Mouse (Mus musculus) forebrain, embryonic 11.5 days (tissue): ENCODE measurements around the gene Trak1. TPM values are rescaled to one million over a fixed set of nuclear protein-coding genes. Genes with fewer than 3 reads are reported as not detected.

ENCODE experiments used
- ATAC-seq: fragments of 200-750 bp; cut with Nextera tagmentation; replicated peaks from 2 replicates; pipeline ENCODE4 v1.8.0; 2017; ENCODE audit warnings: moderate TSS enrichment; ENCODE audit not compliant: low FRiP score
- DNase-seq: peaks from one replicate; pipeline ENCODE4 v3.0.0-alpha.2; 2017; ENCODE audit warnings: low spot score
- H3K27ac ChIP-seq: fragments of 300-500 bp; sonication (generic); 2 replicates; pipeline ENCODE4 v1.5.1; 2014; ENCODE audit warnings: low read depth, low read length
- H3K27me3 ChIP-seq: fragments of 300-500 bp; sonication (generic); 2 replicates; pipeline ENCODE4 v1.6.1; 2014; ENCODE audit warnings: mild to moderate bottlenecking, low read length, mixed read lengths; ENCODE audit not compliant: control insufficient read depth, insufficient read depth
- H3K36me3 ChIP-seq: fragments of 300-500 bp; sonication (generic); 2 replicates; pipeline ENCODE4 v1.6.1; 2014; ENCODE audit warnings: mild to moderate bottlenecking, low read length, moderate library complexity, mixed read lengths; ENCODE audit not compliant: control insufficient read depth, insufficient read depth
- H3K4me1 ChIP-seq: fragments of 300-500 bp; sonication (generic); replicated peaks from 2 replicates; pipeline ENCODE4 v1.6.1; 2014; ENCODE audit warnings: low read length, mixed read lengths; ENCODE audit not compliant: control insufficient read depth, insufficient read depth
- H3K4me2 ChIP-seq: fragments of 300-500 bp; sonication (generic); 2 replicates; pipeline ENCODE4 v1.6.1; 2014; ENCODE audit warnings: low read depth, mild to moderate bottlenecking, low read length, moderate library complexity, mixed read lengths; ENCODE audit not compliant: severe bottlenecking
- H3K4me3 ChIP-seq: fragments of 300-500 bp; sonication (generic); 2 replicates; pipeline ENCODE4 v1.5.1; 2014; ENCODE audit warnings: low read depth, low read length
- H3K9ac ChIP-seq: fragments of 300-500 bp; sonication (generic); 2 replicates; pipeline ENCODE4 v1.6.1; 2014; ENCODE audit warnings: low read length
- H3K9me3 ChIP-seq: fragments of 300-500 bp; sonication (generic); 2 replicates; pipeline ENCODE4 v1.6.1; 2016; ENCODE audit warnings: low read length, mixed read lengths; ENCODE audit not compliant: control insufficient read depth
- WGBS: fragments of 180-500 bp; shearing (Covaris S2); extraction: QIAGEN DNeasy Blood & Tissue Kit; methylation state at CpG from one replicate; pipeline ENCODE4 v1.1.7; 2014; 5-methylcytosine and 5-hydroxymethylcytosine counted together
- polyA plus RNA-seq: library from polyadenylated mRNA; unstranded; fragments of >200 nt; fragmentation: Nextera tagmentation; extraction: Ambion mirVana; gene quantifications from 2 replicates; pipeline ENCODE4 v1.2.1, GENCODE M21; 2014

The Trak1 gene
- polyA plus RNA-seq, 1 experiment from 2014 or later, result 33.5 TPM

GRCm38 (mm10) chr9:121271149-121271548 lies 26.2 kb upstream of the Trak1 start:
- ATAC-seq, result no peak
- H3K9me3 ChIP-seq, result no peaks in the 10 kb centered on the region
- H3K4me2 ChIP-seq, result no peak overlapping the region
- H3K27me3 ChIP-seq, result no peaks in the 10 kb centered on the region
- WGBS, result 93% methylated on average over 1 of the region's 1 CpGs
- no peaks in the 10 kb centered on the region for H3K36me3 ChIP-seq
- H3K9ac ChIP-seq, result no peak overlapping the region
- H3K4me3 ChIP-seq, result no peak overlapping the region
- H3K27ac ChIP-seq, result no peak overlapping the region
- H3K4me1 ChIP-seq, result no peaks in the 10 kb centered on the region
- no peak for DNase-seq

DNA sequence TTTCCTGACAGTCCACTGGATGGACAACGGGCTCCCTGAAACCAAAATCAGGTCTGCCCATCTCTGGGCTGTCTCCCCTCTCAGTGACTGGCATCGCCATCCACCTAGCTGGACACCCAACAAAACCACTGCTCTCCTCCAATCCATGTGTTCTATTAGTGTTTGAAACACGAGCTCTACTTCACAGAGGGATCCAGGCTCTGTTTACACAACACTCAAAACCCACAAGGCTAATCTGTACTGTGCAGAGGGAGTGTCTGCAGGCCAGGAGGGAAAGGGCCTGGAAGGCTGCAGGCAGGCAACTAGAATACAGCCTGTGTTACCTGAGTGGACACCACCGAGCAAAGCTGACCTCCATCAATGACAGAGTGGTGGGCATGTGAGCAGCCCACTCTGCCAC lies 25.7 kb upstream of the Trak1 start:
- no peaks in the 10 kb centered on the region for H3K9me3 ChIP-seq
- 72% methylated on average over 4 of the region's 4 CpGs for WGBS

DNA sequence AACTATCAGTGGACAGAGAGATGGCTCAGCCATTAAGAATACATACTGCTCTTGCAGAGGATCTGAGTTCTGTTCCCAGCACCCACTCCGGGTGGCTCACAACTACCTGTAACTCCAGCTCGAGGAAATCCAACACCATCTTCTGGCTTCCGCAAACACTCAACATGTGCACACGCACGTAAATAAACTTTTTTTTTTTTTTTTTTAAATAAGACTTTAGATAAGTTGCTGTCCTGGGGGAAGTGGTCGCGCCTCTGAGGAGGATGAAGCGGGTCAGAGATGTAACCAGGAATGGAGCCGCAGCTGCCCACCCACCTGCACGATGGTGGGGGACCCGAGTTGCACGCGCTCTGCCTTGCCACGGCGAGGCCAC lies 20.6 kb upstream of the Trak1 start:
- Histone ChIP-seq H3K27me3 (no peaks in the 10 kb centered on the region), H3K4me1 (peaks cover 2% of the 10 kb centered on the region; the same call in 1 of the 2 replicates), H3K4me2 (peak overlapping the region; percentile 84), H3K9ac (peak overlapping the region; percentile 70), H3K4me3 (peak overlapping the region; percentile 70), H3K9me3 (no peaks in the 10 kb centered on the region), H3K36me3 (no peaks in the 10 kb centered on the region), H3K27ac (no peak overlapping the region)
- no peak for ATAC-seq
- WGBS, result 15% methylated on average over 15 of the region's 15 CpGs
- no peak for DNase-seq

More for the DNA sequence above, 25.7 kb upstream of the Trak1 start:
- Histone ChIP-seq H3K27ac (no peak overlapping the region), H3K4me2 (no peak overlapping the region), H3K4me3 (no peak overlapping the region), H3K36me3 (no peaks in the 10 kb centered on the region), H3K4me1 (no peaks in the 10 kb centered on the region; the same call in 1 of the 2 replicates), H3K27me3 (no peaks in the 10 kb centered on the region), H3K9ac (no peak overlapping the region)
- no peak for ATAC-seq
- DNase-seq, result no peak

- Histone ChIP-seq H3K27ac (peak within 1 kb of the TSS; percentile 86), H3K9me3 (no peaks in the 10 kb centered on the region; the same call in 1 of the 2 replicates), H3K27me3 (no peaks in the 10 kb centered on the region), H3K4me2 (peak within 1 kb of the TSS; percentile 84), H3K36me3 (no peaks in the 10 kb centered on the region), H3K9ac (peak within 1 kb of the TSS; percentile 70), H3K4me1 (peaks cover 2% of the 10 kb centered on the region; the same call in 1 of the 2 replicates), H3K4me3 (peak within 1 kb of the TSS; percentile 70)
- ATAC-seq (peak; percentile 96), DNase-seq (peak; percentile 93)
- WGBS, result under 1% methylated on average over 59 of the region's 59 CpGs
Observed at GRCm38 (mm10) chr9:121277118-121278060, 19.9 kb upstream of the Trak1 start, which contains the start of gene Ulk4. Gene Ulk4 (minus strand): TSS chr9:121277197.

- no peak overlapping the region for H3K27ac ChIP-seq
- DNase-seq (no peak), ATAC-seq (no peak)
- H3K9me3 ChIP-seq, result peaks cover 2% of the 10 kb centered on the region; the same call in 1 of the 2 replicates
- H3K36me3 ChIP-seq, result no peaks in the 10 kb centered on the region; the same call in 1 of the 2 replicates
- H3K4me1 ChIP-seq, result peaks cover 2% of the 10 kb centered on the region; the same call in 1 of the 2 replicates
- WGBS, result 90% methylated on average over 5 of the region's 5 CpGs
- H3K4me3 ChIP-seq, result no peak overlapping the region
- no peak overlapping the region for H3K4me2 ChIP-seq
- H3K9ac ChIP-seq, result no peak overlapping the region
- H3K27me3 ChIP-seq, result no peaks in the 10 kb centered on the region
Observed at GRCm38 (mm10) chr9:121279216-121279615, 18.1 kb upstream of the Trak1 start.

GRCm38 (mm10) chr9:121281891-121282290 lies 15.4 kb upstream of the Trak1 start:
- no peak for ATAC-seq
- 86% methylated on average over 6 of the region's 6 CpGs for WGBS

DNA sequence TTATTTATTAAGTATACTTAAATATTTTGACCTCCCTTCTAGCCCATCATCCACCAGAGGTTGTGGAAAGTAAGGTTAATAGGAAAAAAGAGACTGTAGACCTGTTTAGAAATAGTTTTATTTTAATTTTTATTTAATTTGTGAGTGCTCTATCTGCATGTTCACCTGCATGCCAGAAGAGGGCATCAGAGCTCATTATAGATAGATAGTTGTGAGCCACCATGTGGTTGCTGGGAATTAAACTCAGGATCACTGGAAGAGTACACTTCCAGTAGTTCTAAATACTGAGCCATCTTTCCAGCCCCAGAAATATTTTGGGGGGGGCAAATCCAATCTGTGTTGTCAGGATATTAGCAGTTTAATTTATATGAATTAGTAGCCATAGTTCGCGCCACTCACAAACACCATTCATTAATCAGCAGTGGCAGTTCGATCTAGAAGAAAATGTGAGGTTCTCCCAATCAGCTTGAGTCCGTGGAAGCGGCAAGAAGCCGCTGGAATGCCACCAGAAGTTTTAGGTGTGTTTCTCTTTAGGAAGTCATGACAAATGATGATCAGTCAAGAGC lies 13.6 kb upstream of the Trak1 start:
- DNase-seq, result no peak
- H3K36me3 ChIP-seq, result no peaks in the 10 kb centered on the region; the same call in 1 of the 2 replicates
- H3K4me3 ChIP-seq, result no peak overlapping the region
- no peak overlapping the region for H3K9ac ChIP-seq
- no peak overlapping the region for H3K27ac ChIP-seq
- ATAC-seq, result no peak
- no peaks in the 10 kb centered on the region for H3K27me3 ChIP-seq
- WGBS, result 97% methylated on average over 6 of the region's 6 CpGs
- no peak overlapping the region for H3K4me2 ChIP-seq
- peaks cover 2% of the 10 kb centered on the region; the same call in 1 of the 2 replicates for H3K9me3 ChIP-seq
- H3K4me1 ChIP-seq, result peaks cover 3% of the 10 kb centered on the region; the same call in 1 of the 2 replicates

More at GRCm38 (mm10) chr9:121281891-121282290, 15.4 kb upstream of the Trak1 start:
- no peak for DNase-seq
- H3K9me3 ChIP-seq, result peaks cover 2% of the 10 kb centered on the region; the same call in 1 of the 2 replicates
- H3K4me3 ChIP-seq, result no peak overlapping the region
- H3K27ac ChIP-seq, result no peak overlapping the region
- H3K9ac ChIP-seq, result no peak overlapping the region
- no peak overlapping the region for H3K4me2 ChIP-seq
- no peaks in the 10 kb centered on the region; the same call in 1 of the 2 replicates for H3K36me3 ChIP-seq
- H3K4me1 ChIP-seq, result peaks cover 5% of the 10 kb centered on the region
- H3K27me3 ChIP-seq, result no peaks in the 10 kb centered on the region

- H3K9ac ChIP-seq, result no peak overlapping the region
- H3K27me3 ChIP-seq, result no peaks in the 10 kb centered on the region
- H3K9me3 ChIP-seq, result peaks cover 2% of the 10 kb centered on the region; the same call in 1 of the 2 replicates
- no peak for ATAC-seq
- H3K4me1 ChIP-seq, result peaks cover 3% of the 10 kb centered on the region; the same call in 1 of the 2 replicates
- no peak overlapping the region for H3K4me2 ChIP-seq
- DNase-seq, result peak; percentile 72
- no peak overlapping the region for H3K4me3 ChIP-seq
- 87% methylated on average over 3 of the region's 3 CpGs for WGBS
- no peak overlapping the region for H3K27ac ChIP-seq
- no peaks in the 10 kb centered on the region; the same call in 1 of the 2 replicates for H3K36me3 ChIP-seq
Observed at GRCm38 (mm10) chr9:121284422-121284821, 12.9 kb upstream of the Trak1 start.
